Mouse (Mus musculus) CH12.LX (cell line): ENCODE measurements around the gene Efr3b. TPM values are rescaled to one million over a fixed set of nuclear protein-coding genes. Genes with fewer than 3 reads are reported as not detected.

ENCODE experiments used
- DNase-seq: peaks from one replicate; pipeline ENCODE4 v3.0.0-alpha.2; 2013; ENCODE audit errors: extremely low read depth
- H3K27ac ChIP-seq: 2 replicates; pipeline ENCODE4 v1.5.1; 2012; ENCODE audit warnings: low read depth, mild to moderate bottlenecking, control low read depth, moderate library complexity; ENCODE audit not compliant: insufficient read depth
- H3K27me3 ChIP-seq: replicated peaks from 2 replicates; pipeline ENCODE3; 2012; ENCODE audit warnings: inconsistent platforms
- H3K36me3 ChIP-seq, 2 experiments: replicated peaks in 1 of 2; 2 replicates each; pipeline versions ENCODE3 to v1.6.1; 2012; ENCODE audit warnings: inconsistent platforms in 1 of 2, low read length in 1 of 2, mild to moderate bottlenecking in 1 of 2, mixed read lengths in 1 of 2, moderate library complexity in 1 of 2; ENCODE audit not compliant: control insufficient read depth in 1 of 2, insufficient read depth in 1 of 2
- H3K4me1 ChIP-seq, 2 experiments: 2 replicates each; pipeline ENCODE4 v1.6.1; 2012; ENCODE audit warnings: inconsistent platforms in 1 of 2, moderate library complexity in 1 of 2; ENCODE audit not compliant: insufficient read depth in 2 of 2, control insufficient read depth in 1 of 2
- H3K4me2 ChIP-seq: 2 replicates; pipeline ENCODE4 v1.6.1; 2012; ENCODE audit warnings: low read depth, mild to moderate bottlenecking, control low read depth; ENCODE audit not compliant: poor library complexity, insufficient read depth, severe bottlenecking
- H3K4me3 ChIP-seq, 3 experiments: fragments of 150-350 bp in 1 of 3; sonication (generic) in 1 of 3; replicated peaks in 1 of 3; 2 replicates each; pipeline versions ENCODE3 to v1.5.1; 2011 to 2012; ENCODE audit warnings: low read depth in 2 of 3, low read length in 2 of 3, mild to moderate bottlenecking in 2 of 3, moderate library complexity in 2 of 3, control low read depth in 1 of 3, improper control_type of control experiment in 1 of 3, inconsistent platforms in 1 of 3, mixed read lengths in 1 of 3; ENCODE audit not compliant: poor library complexity in 1 of 3
- H3K79me2 ChIP-seq: replicated peaks from 2 replicates; pipeline ENCODE4 v1.6.1; 2012; ENCODE audit warnings: mild to moderate bottlenecking, moderate library complexity; ENCODE audit not compliant: control insufficient read depth, poor library complexity, insufficient read depth, severe bottlenecking; ENCODE audit errors: extremely low read depth
- H3K9ac ChIP-seq: 2 replicates; pipeline ENCODE4 v1.6.1; 2012; ENCODE audit warnings: low read depth, mild to moderate bottlenecking, control low read depth, moderate library complexity; ENCODE audit not compliant: insufficient read depth
- H3K9me3 ChIP-seq: replicated peaks from 2 replicates; pipeline ENCODE3; 2012; ENCODE audit warnings: low read length, inconsistent platforms, mixed read lengths
- BHLHE40 ChIP-seq: IDR thresholded peaks from 2 replicates; pipeline ENCODE4 v1.6.1; 2011; ENCODE audit warnings: mild to moderate bottlenecking, low read depth, low read length, improper control_type of control experiment
- CHD1 ChIP-seq: IDR thresholded peaks from 2 replicates; pipeline ENCODE4 v1.6.1; 2012; ENCODE audit warnings: low read depth, low read length, improper control_type of control experiment, inconsistent platforms
- CHD2 ChIP-seq: IDR thresholded peaks from 2 replicates; pipeline ENCODE4 v1.6.1; 2011; ENCODE audit warnings: low read length, improper control_type of control experiment
- ELF1 ChIP-seq: IDR thresholded peaks from 2 replicates; pipeline ENCODE4 v1.6.1; 2014; ENCODE audit warnings: low read depth, mild to moderate bottlenecking, inconsistent platforms, low read length, improper control_type of control experiment
- ETS1 ChIP-seq: conservative IDR thresholded peaks from 2 replicates; pipeline ENCODE4 v1.6.1; 2012; ENCODE audit warnings: low read depth, mild to moderate bottlenecking, inconsistent platforms, low read length, improper control_type of control experiment, moderate library complexity
- HCFC1 ChIP-seq: IDR thresholded peaks from 2 replicates; pipeline ENCODE4 v1.6.1; 2012; ENCODE audit warnings: low read depth, mild to moderate bottlenecking, inconsistent platforms, low read length, improper control_type of control experiment
- IRF4 ChIP-seq: IDR thresholded peaks from 2 replicates; pipeline ENCODE4 v1.6.1; 2014; ENCODE audit warnings: low read depth, mild to moderate bottlenecking, inconsistent platforms, low read length, improper control_type of control experiment
- JUN ChIP-seq: IDR thresholded peaks from 2 replicates; pipeline ENCODE4 v1.6.1; 2011; ENCODE audit warnings: low read depth, mild to moderate bottlenecking, low read length, improper control_type of control experiment, moderate library complexity; ENCODE audit not compliant: insufficient read depth
- JUND ChIP-seq: conservative IDR thresholded peaks from 2 replicates; pipeline ENCODE4 v1.6.1; 2011; ENCODE audit warnings: low read depth, low read length, improper control_type of control experiment
- KAT2A ChIP-seq: IDR thresholded peaks from 2 replicates; pipeline ENCODE4 v1.6.1; 2012; ENCODE audit warnings: low read length, improper control_type of control experiment, inconsistent platforms; ENCODE audit not compliant: insufficient replicate concordance
- MAX ChIP-seq: IDR thresholded peaks from 2 replicates; pipeline ENCODE4 v1.6.1; 2011; ENCODE audit warnings: low read length, improper control_type of control experiment
- MAZ ChIP-seq: IDR thresholded peaks from 2 replicates; pipeline ENCODE4 v1.6.1; 2012; ENCODE audit warnings: low read depth, mild to moderate bottlenecking, inconsistent platforms, low read length, improper control_type of control experiment, moderate library complexity
- MEF2A ChIP-seq: IDR thresholded peaks from 2 replicates; pipeline ENCODE4 v1.6.1; 2014; ENCODE audit warnings: low read depth, mild to moderate bottlenecking, inconsistent platforms, low read length, improper control_type of control experiment, borderline replicate concordance
- MYC ChIP-seq: IDR thresholded peaks from 2 replicates; pipeline ENCODE4 v1.6.1; 2011; ENCODE audit warnings: low read depth, mild to moderate bottlenecking, improper control_type of control experiment, low read length
- NELFE ChIP-seq: IDR thresholded peaks from 2 replicates; pipeline ENCODE4 v1.6.1; 2011; ENCODE audit warnings: low read depth, low read length, improper control_type of control experiment
- POLR2A ChIP-seq: IDR thresholded peaks from 2 replicates; pipeline ENCODE4 v1.6.1; 2011; ENCODE audit warnings: low read depth, mild to moderate bottlenecking, improper control_type of control experiment, low read length
- POLR2AphosphoS2 ChIP-seq: IDR thresholded peaks from 2 replicates; pipeline ENCODE4 v1.6.1; 2011; ENCODE audit warnings: low read depth, low read length, improper control_type of control experiment
- TBP ChIP-seq: conservative IDR thresholded peaks from 2 replicates; pipeline ENCODE4 v1.6.1; 2011; ENCODE audit warnings: low read depth, low read length, improper control_type of control experiment
- USF1 ChIP-seq: IDR thresholded peaks from 2 replicates; pipeline ENCODE4 v1.6.1; 2014; ENCODE audit warnings: low read depth, mild to moderate bottlenecking, inconsistent platforms, low read length, improper control_type of control experiment
- ZKSCAN1 ChIP-seq: IDR thresholded peaks from 2 replicates; pipeline ENCODE4 v1.6.1; 2012; ENCODE audit warnings: low read depth, inconsistent platforms, low read length, improper control_type of control experiment, borderline replicate concordance
- dilution Hi-C: fragments of 300-500 bp; cut with MboI; formaldehyde crosslinking; loops from 2 replicates; pipeline ENCODE4 v1.14.3; 2020; ENCODE audit warnings: low sequenced_read_pairs; ENCODE audit not compliant: extremely low pct_unique_long_range_greater_than_20kb, extremely low pct_ligation_motif_present
- in situ Hi-C: fragments of 300-500 bp; cut with MboI; formaldehyde crosslinking; loops from 3 replicates; pipeline ENCODE4 v1.14.3; 2019; ENCODE audit warnings: low sequenced_read_pairs, low pct_ligation_motif_present, low pct_unique_long_range_greater_than_20kb, mixed read lengths
- polyA plus RNA-seq: library from polyadenylated mRNA; unstranded; fragments of >175 nt; gene quantifications from 2 replicates; pipeline ENCODE4 v1.2.1, GENCODE M21; 2012; ENCODE audit warnings: low read depth; ENCODE audit not compliant: insufficient read length
- total RNA-seq, 2 experiments: library from RNA; depleted of rRNA; stranded (reverse); fragments of 300-350 nt in 1 of 2; fragments of >200 nt in 1 of 2; gene quantifications; 2 replicates each; pipeline ENCODE4 v1.2.3; 2012 to 2014

The Efr3b gene
- total and polyA plus RNA-seq, 3 experiments: 0.68 to 2.1 (median 0.82) TPM

GRCm38 (mm10) chr12:4020505-4020904, 18.2 kb downstream of the Efr3b start:
- no peaks in the 10 kb centered on the region for H3K27me3 ChIP-seq
- TF ChIP-seq ELF1 (no peak), JUN (no peak), CHD2 (no peak), POLR2AphosphoS2 (no peak), MAX (no peak), CHD1 (no peak), TBP (no peak), KAT2A (no peak), MYC (no peak), ETS1 (no peak), POLR2A (no peak), JUND (no peak), USF1 (no peak), MEF2A (no peak), HCFC1 (no peak), NELFE (no peak), MAZ (no peak), IRF4 (no peak), ZKSCAN1 (no peak)

GRCm38 (mm10) chr12:4016321-4016720, 22.4 kb downstream of the Efr3b start:
- no peak overlapping the region for H3K27ac ChIP-seq
- H3K9ac ChIP-seq: no peak overlapping the region
- H3K79me2 ChIP-seq: no peaks in the 10 kb centered on the region
- H3K27me3 ChIP-seq: no peaks in the 10 kb centered on the region
- dilution Hi-C loops: no loop called here
- H3K4me1 ChIP-seq: peaks cover 0 to 4% of the 10 kb centered on the region in 2 experiments; a peak in 1 of 4 replicates
- in situ Hi-C loops: no loop called here
- H3K36me3 ChIP-seq: no peaks in the 10 kb centered on the region
- TF ChIP-seq ELF1 (no peak), POLR2AphosphoS2 (no peak), USF1 (no peak), BHLHE40 (no peak), CHD2 (no peak)
- TF ChIP-seq, all 38 proteins: peak for 0
- Histone ChIP-seq H3K4me3 (no peak overlapping the region), H3K4me2 (no peak overlapping the region), H3K9me3 (no peaks in the 10 kb centered on the region)
- no peak for DNase-seq

More at GRCm38 (mm10) chr12:4020505-4020904, 18.2 kb downstream of the Efr3b start:
- Histone ChIP-seq H3K27ac (no peak overlapping the region), H3K4me3 (no peak overlapping the region), H3K9ac (no peak overlapping the region), H3K9me3 (no peaks in the 10 kb centered on the region), H3K36me3 (no peaks in the 10 kb centered on the region), H3K4me2 (no peak overlapping the region), H3K79me2 (no peaks in the 10 kb centered on the region), H3K4me1 (peaks cover 5 to 8% of the 10 kb centered on the region in 2 experiments; a peak in 2 of 4 replicates)
- dilution Hi-C loops: no loop called here
- DNase-seq: no peak
- in situ Hi-C loops: no loop called here
